Comparison of ENCODE assay signal across 10 mouse cellular contexts in genomic region chr5:143357564-143357963, GRCm38 (mm10). TPM values are rescaled to one million over a fixed set of nuclear protein-coding genes. Genes with fewer than 3 reads are reported as not detected.
DNase-seq lines count a peak whose midpoint lies in the region; ATAC-seq lines count a peak whose summit lies in the region.
"Had no signal": no experiment of that assay in that cellular context is flagged by ENCODE, and none has a peak within 500 bp of the region (broad histone marks: within the 10 kb centered on the region; RNA-seq: fewer than 3 reads in every experiment).

No protein-coding gene starts in this region.

- no peak; the same call in 1 of the 2 replicates for ATAC-seq in heart, embryonic 11.5 days (replicated peaks; ENCODE audit: insufficient number of reproducible peaks, low FRiP score, low TSS enrichment)
- no peak for ATAC-seq in forebrain, embryonic 15.5 days (replicated peaks)
- peak; percentile 49; the same call in 1 of the 2 replicates for ATAC-seq in midbrain, embryonic 11.5 days (ENCODE audit: low FRiP score)

- H3K4me2 ChIP-seq in heart, embryonic 11.5 days, result peak overlapping the region; percentile 64
- H3K4me2 ChIP-seq in forebrain, embryonic 15.5 days (replicated peaks), result peak overlapping the region; percentile 36
- peak overlapping the region; percentile 34 for H3K4me2 ChIP-seq in midbrain, embryonic 11.5 days

- no peak for DNase-seq in heart, postnatal 14 days
- DNase-seq in ES-CJ7 (ENCODE audit: low read depth, low spot score), result peak; percentile 37
- peak; percentile 85 for DNase-seq in midbrain, embryonic 11.5 days (ENCODE audit: low spot score, missing footprints)
- DNase-seq in right cerebral cortex, adult 2 months (ENCODE audit: low spot score in 2 of 2), result no peak
- no peak for DNase-seq in layer of hippocampus, postnatal 14 days (ENCODE audit: low spot score in 2 of 2)
- DNase-seq in frontal cortex, postnatal 14 days (ENCODE audit: low spot score in 2 of 2), result no peak

- H3K4me3 ChIP-seq in heart, embryonic 11.5 days (ENCODE audit: low read depth, low read length), result peak overlapping the region; percentile 24
- H3K4me3 ChIP-seq in forebrain, embryonic 15.5 days, result peak overlapping the region; percentile 23
- 0 out of 2 replicates have a peak overlapping the region, but pooled peaks have one; percentile 7 for H3K4me3 ChIP-seq in midbrain, embryonic 11.5 days (ENCODE audit: low read depth, low read length)

- peak overlapping the region; percentile 46 for H3K9ac ChIP-seq in heart, embryonic 11.5 days (ENCODE audit: low read depth, low read length)
- peak overlapping the region; percentile 28 for H3K9ac ChIP-seq in forebrain, embryonic 15.5 days (replicated peaks)
- peak overlapping the region; percentile 33; the same call in 1 of the 2 replicates for H3K9ac ChIP-seq in midbrain, embryonic 11.5 days (ENCODE audit: low read length)
- H3K9ac ChIP-seq: liver, embryonic 14.5 days had no signal

- H3K4me1 ChIP-seq in heart, embryonic 11.5 days (ENCODE audit: control insufficient read depth, insufficient read depth, low read length), result no peaks in the 10 kb centered on the region
- peaks cover 11% of the 10 kb centered on the region for H3K4me1 ChIP-seq in forebrain, embryonic 15.5 days
- H3K4me1 ChIP-seq in midbrain, embryonic 11.5 days (ENCODE audit: control insufficient read depth, insufficient read depth, low read length), result peaks cover 4% of the 10 kb centered on the region; the same call in 1 of the 2 replicates

- intact Hi-C loops in heart, postnatal 14 days (cut with DNase I), result no loop called here

- peaks cover 27% of the 10 kb centered on the region for H3K27me3 ChIP-seq in heart, embryonic 11.5 days (ENCODE audit: control insufficient read depth, insufficient read depth, low read length)
- H3K27me3 ChIP-seq in forebrain, embryonic 15.5 days, result peaks cover 3% of the 10 kb centered on the region; the same call in 1 of the 2 replicates
- peaks cover 8% of the 10 kb centered on the region for H3K27me3 ChIP-seq in midbrain, embryonic 11.5 days (ENCODE audit: control insufficient read depth, insufficient read depth, low read length)

- no peak overlapping the region for H3K27ac ChIP-seq in heart, embryonic 11.5 days (ENCODE audit: low read depth, low read length)
- H3K27ac ChIP-seq in forebrain, embryonic 15.5 days (replicated peaks), result no peak overlapping the region
- H3K27ac ChIP-seq in midbrain, embryonic 11.5 days (ENCODE audit: low read depth, low read length), result no peak overlapping the region
- H3K27ac ChIP-seq: liver, embryonic 14.5 days had no signal

- peaks cover 2% of the 10 kb centered on the region for H3K9me3 ChIP-seq in heart, embryonic 11.5 days (replicated peaks; ENCODE audit: control insufficient read depth, low read length)
- H3K9me3 ChIP-seq in forebrain, embryonic 15.5 days, result no peaks in the 10 kb centered on the region
- H3K9me3 ChIP-seq in midbrain, embryonic 11.5 days (ENCODE audit: control insufficient read depth, low read length), result no peaks in the 10 kb centered on the region

- 3% methylated on average over 27 of the region's 28 CpGs for WGBS in heart, embryonic 11.5 days (ENCODE audit: insufficient replicate concordance)
- 5% methylated on average over 28 of the region's 28 CpGs for WGBS in forebrain, embryonic 15.5 days
- WGBS in midbrain, embryonic 11.5 days, result 5% methylated on average over 28 of the region's 28 CpGs

- no peaks in the 10 kb centered on the region for H3K36me3 ChIP-seq in heart, embryonic 11.5 days (ENCODE audit: control insufficient read depth, insufficient read depth, low read length)
- no peaks in the 10 kb centered on the region for H3K36me3 ChIP-seq in forebrain, embryonic 15.5 days
- H3K36me3 ChIP-seq in midbrain, embryonic 11.5 days (ENCODE audit: control insufficient read depth, insufficient read depth, low read length), result no peaks in the 10 kb centered on the region

RNA-seq across cellular contexts. Expression of gene Grid2ip, which starts 0.4 kb away (rescaled TPM):
- polyA plus RNA-seq in heart, embryonic 11.5 days (2014; fragmentation: Nextera tagmentation; extraction: Ambion mirVana), result 0.77 and 1.1 TPM in 2 replicates
- total RNA-seq in heart, postnatal 14 days (2021), result under 1 TPM in 1 of 2 experiments, not detected in 1; 0.12 TPM
- 0.42 and 0.88 TPM in 2 replicates for polyA plus RNA-seq in forebrain, embryonic 15.5 days (2015; fragmentation: Nextera tagmentation; extraction: Ambion mirVana)
- polyA plus RNA-seq in midbrain, embryonic 11.5 days (2014; fragmentation: Nextera tagmentation; extraction: Ambion mirVana), result 0.12 and 0.34 TPM in 2 replicates
- 1 to 10 TPM; 4.1 to 8.1 TPM for total RNA-seq in layer of hippocampus, postnatal 14 days (2021)
- total RNA-seq: heart, postnatal 25 days had no signal

RNA-seq across cellular contexts. Expression of gene Zdhhc4, which starts 28.5 kb away (rescaled TPM):
- polyA plus RNA-seq in heart, embryonic 11.5 days (2014; fragmentation: Nextera tagmentation; extraction: Ambion mirVana), result 56.6 and 56.9 TPM in 2 replicates
- total RNA-seq in heart, postnatal 14 days (2021), result 10 to 100 TPM; 31.6 to 33.0 TPM
- polyA plus RNA-seq in forebrain, embryonic 15.5 days (2015; fragmentation: Nextera tagmentation; extraction: Ambion mirVana), result 73.5 and 75.0 TPM in 2 replicates
- polyA plus RNA-seq in midbrain, embryonic 11.5 days (2014; fragmentation: Nextera tagmentation; extraction: Ambion mirVana), result 68.1 and 73.7 TPM in 2 replicates
- total RNA-seq in layer of hippocampus, postnatal 14 days (2021), result 10 to 100 TPM; 41.8 to 47.1 TPM

RNA-seq across cellular contexts. Expression of gene E130309D02Rik, which starts 42.4 kb away (rescaled TPM):
- 19.9 and 25.4 TPM in 2 replicates for polyA plus RNA-seq in heart, embryonic 11.5 days (2014; fragmentation: Nextera tagmentation; extraction: Ambion mirVana)
- total RNA-seq in heart, postnatal 14 days (2021), result 10 to 100 TPM; 15.2 to 16.6 TPM
- 47.9 and 50.4 TPM in 2 replicates for polyA plus RNA-seq in forebrain, embryonic 15.5 days (2015; fragmentation: Nextera tagmentation; extraction: Ambion mirVana)
- 41.5 and 46.6 TPM in 2 replicates for polyA plus RNA-seq in midbrain, embryonic 11.5 days (2014; fragmentation: Nextera tagmentation; extraction: Ambion mirVana)
- total RNA-seq in layer of hippocampus, postnatal 14 days (2021), result 10 to 100 TPM; 20.8 to 23.1 TPM

RNA-seq across cellular contexts. Expression of gene Kdelr2, which starts 46.1 kb away (rescaled TPM):
- polyA plus RNA-seq in heart, embryonic 11.5 days (2014; fragmentation: Nextera tagmentation; extraction: Ambion mirVana), result 269 and 291 TPM in 2 replicates
- total RNA-seq in heart, postnatal 14 days (2021), result 10 to 100 TPM; 61.5 to 62.7 TPM
- 117 and 128 TPM in 2 replicates for polyA plus RNA-seq in forebrain, embryonic 15.5 days (2015; fragmentation: Nextera tagmentation; extraction: Ambion mirVana)
- 187 and 190 TPM in 2 replicates for polyA plus RNA-seq in midbrain, embryonic 11.5 days (2014; fragmentation: Nextera tagmentation; extraction: Ambion mirVana)
- 10 to 100 TPM; 42.9 to 49.7 TPM for total RNA-seq in layer of hippocampus, postnatal 14 days (2021)

Comparison
In these comparisons a context has a peak if more than half of its experiments do, and no peak if none do; other contexts are left out.
1. DNase-seq: peak in ES-CJ7 (single experiment) and midbrain, embryonic 11.5 days (single experiment); none in heart, postnatal 14 days (0 of 2), right cerebral cortex, adult 2 months (0 of 2), layer of hippocampus, postnatal 14 days (0 of 2) and frontal cortex, postnatal 14 days (0 of 2).
2. Peak in every context shown above with its lines, with median percentiles within 50 percentile points of each other: H3K4me2 ChIP-seq, H3K4me3 ChIP-seq and H3K9ac ChIP-seq.